Mouse (Mus musculus) forebrain, embryonic 11.5 days (tissue): ENCODE measurements around the gene Klra6. TPM values are rescaled to one million over a fixed set of nuclear protein-coding genes. Genes with fewer than 3 reads are reported as not detected.
"Not testable (repeated sequence)": the region's sequence is repeated elsewhere in the genome, so short reads cannot be mapped to it uniquely, and the experiment has no call there.

ENCODE experiments used
- ATAC-seq: fragments of 200-750 bp; cut with Nextera tagmentation; replicated peaks from 2 replicates; pipeline ENCODE4 v1.8.0; 2017; ENCODE audit warnings: moderate TSS enrichment; ENCODE audit not compliant: low FRiP score
- DNase-seq: peaks from one replicate; pipeline ENCODE4 v3.0.0-alpha.2; 2017; ENCODE audit warnings: low spot score
- H3K27ac ChIP-seq: fragments of 300-500 bp; sonication (generic); 2 replicates; pipeline ENCODE4 v1.5.1; 2014; ENCODE audit warnings: low read depth, low read length
- H3K27me3 ChIP-seq: fragments of 300-500 bp; sonication (generic); 2 replicates; pipeline ENCODE4 v1.6.1; 2014; ENCODE audit warnings: mild to moderate bottlenecking, low read length, mixed read lengths; ENCODE audit not compliant: control insufficient read depth, insufficient read depth
- H3K36me3 ChIP-seq: fragments of 300-500 bp; sonication (generic); 2 replicates; pipeline ENCODE4 v1.6.1; 2014; ENCODE audit warnings: mild to moderate bottlenecking, low read length, moderate library complexity, mixed read lengths; ENCODE audit not compliant: control insufficient read depth, insufficient read depth
- H3K4me1 ChIP-seq: fragments of 300-500 bp; sonication (generic); replicated peaks from 2 replicates; pipeline ENCODE4 v1.6.1; 2014; ENCODE audit warnings: low read length, mixed read lengths; ENCODE audit not compliant: control insufficient read depth, insufficient read depth
- H3K4me2 ChIP-seq: fragments of 300-500 bp; sonication (generic); 2 replicates; pipeline ENCODE4 v1.6.1; 2014; ENCODE audit warnings: low read depth, mild to moderate bottlenecking, low read length, moderate library complexity, mixed read lengths; ENCODE audit not compliant: severe bottlenecking
- H3K4me3 ChIP-seq: fragments of 300-500 bp; sonication (generic); 2 replicates; pipeline ENCODE4 v1.5.1; 2014; ENCODE audit warnings: low read depth, low read length
- H3K9ac ChIP-seq: fragments of 300-500 bp; sonication (generic); 2 replicates; pipeline ENCODE4 v1.6.1; 2014; ENCODE audit warnings: low read length
- H3K9me3 ChIP-seq: fragments of 300-500 bp; sonication (generic); 2 replicates; pipeline ENCODE4 v1.6.1; 2016; ENCODE audit warnings: low read length, mixed read lengths; ENCODE audit not compliant: control insufficient read depth
- WGBS: fragments of 180-500 bp; shearing (Covaris S2); extraction: QIAGEN DNeasy Blood & Tissue Kit; methylation state at CpG from one replicate; pipeline ENCODE4 v1.1.7; 2014; 5-methylcytosine and 5-hydroxymethylcytosine counted together
- polyA plus RNA-seq: library from polyadenylated mRNA; unstranded; fragments of >200 nt; fragmentation: Nextera tagmentation; extraction: Ambion mirVana; gene quantifications from 2 replicates; pipeline ENCODE4 v1.2.1, GENCODE M21; 2014

Gene Klra6
- polyA plus RNA-seq = not detected in 2 replicates

DNA sequence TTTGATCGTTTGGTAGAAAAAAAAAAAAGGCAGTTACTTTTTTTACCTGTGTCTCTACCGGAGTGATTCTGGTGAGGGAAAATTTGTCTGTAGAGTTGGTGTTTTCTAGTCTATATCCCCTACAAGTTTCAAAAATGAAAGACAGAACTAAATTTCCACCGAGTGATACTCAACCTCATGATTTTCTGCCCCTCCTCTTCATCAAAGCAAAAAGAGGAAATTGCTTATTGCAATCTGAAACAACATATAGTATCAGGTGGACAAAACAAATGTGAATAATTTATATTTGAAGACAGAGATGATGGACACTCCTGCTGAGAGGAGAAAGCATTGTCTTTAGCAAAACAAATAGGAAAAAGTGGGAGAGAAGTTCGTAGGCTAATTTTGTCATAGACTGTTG, at the start of gene Klra6:
Gene Klra6, minus strand, starts transcription at position 101 of the 400 bp plus-strand sequence.
- Histone ChIP-seq H3K36me3 (no peaks in the 10 kb centered on the region), H3K4me3 (no peak within 1 kb of the TSS), H3K9me3 (no peaks in the 10 kb centered on the region), H3K4me2 (no peak within 1 kb of the TSS), H3K27me3 (no peaks in the 10 kb centered on the region), H3K4me1 (no peaks in the 10 kb centered on the region), H3K27ac (no peak within 1 kb of the TSS), H3K9ac (no peak within 1 kb of the TSS)
- WGBS = 77% methylated on average over 4 of the region's 4 CpGs
- DNase-seq (no peak), ATAC-seq (no peak)

DNA sequence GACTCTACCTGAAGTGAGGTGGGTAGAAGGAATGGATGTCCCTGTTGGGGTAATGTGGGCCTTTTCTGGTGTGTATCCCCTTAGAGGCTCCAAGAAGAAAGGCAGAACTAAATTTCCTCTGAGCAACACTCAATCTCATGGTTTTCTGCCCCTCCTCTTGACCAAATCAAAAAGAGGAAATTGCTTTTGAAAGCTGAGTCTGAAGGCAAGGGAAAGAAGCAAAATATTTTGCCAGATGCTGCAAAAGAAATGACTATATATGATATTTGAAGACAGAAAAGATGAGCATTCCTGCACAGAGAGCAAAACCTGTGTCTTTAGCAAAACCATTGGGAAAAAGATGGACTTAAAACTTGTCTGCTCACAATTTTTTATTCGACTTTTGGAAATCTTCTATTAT, 40.4 kb upstream of the Klra6 start, which contains the start of gene Klra4:
Gene Klra4, minus strand, starts transcription at position 101 of the 400 bp plus-strand sequence.
- not testable (repeated sequence) for DNase-seq, H3K4me1 ChIP-seq, H3K4me2 ChIP-seq, H3K36me3 ChIP-seq, H3K27me3 ChIP-seq, H3K27ac ChIP-seq, ATAC-seq, H3K9ac ChIP-seq, H3K4me3 ChIP-seq, H3K9me3 ChIP-seq
- WGBS = 69% methylated on average over 1 of the region's 1 CpGs

DNA sequence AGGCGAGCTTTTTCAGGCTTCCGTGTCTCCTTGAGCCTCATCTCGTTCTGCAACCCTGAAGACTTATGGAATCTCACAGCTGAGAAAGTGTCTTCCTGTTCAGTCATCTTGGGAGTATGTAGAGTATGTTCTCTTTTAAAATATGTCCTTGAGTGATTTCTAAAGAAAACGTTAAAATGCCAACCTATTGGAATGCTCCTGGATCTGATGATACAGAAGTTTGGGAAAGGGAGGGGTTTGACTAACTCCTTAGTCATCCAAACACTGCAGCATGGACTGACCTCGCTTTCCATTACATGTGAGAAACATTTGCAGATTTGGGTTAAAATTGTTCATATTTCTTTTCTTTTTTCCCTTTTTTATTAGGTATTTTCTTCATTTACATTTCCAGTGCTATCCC, 38.4 kb upstream of the Klra6 start:
- no peak overlapping the region for H3K9ac ChIP-seq
- no peaks in the 10 kb centered on the region for H3K27me3 ChIP-seq
- ATAC-seq (no peak), DNase-seq (no peak)
- no peaks in the 10 kb centered on the region for H3K9me3 ChIP-seq
- H3K4me3 ChIP-seq = no peak overlapping the region
- WGBS = 83% methylated on average over 5 of the region's 5 CpGs
- no peak overlapping the region for H3K27ac ChIP-seq
- H3K4me2 ChIP-seq = no peak overlapping the region
- H3K4me1 ChIP-seq = no peaks in the 10 kb centered on the region
- no peaks in the 10 kb centered on the region for H3K36me3 ChIP-seq

DNA sequence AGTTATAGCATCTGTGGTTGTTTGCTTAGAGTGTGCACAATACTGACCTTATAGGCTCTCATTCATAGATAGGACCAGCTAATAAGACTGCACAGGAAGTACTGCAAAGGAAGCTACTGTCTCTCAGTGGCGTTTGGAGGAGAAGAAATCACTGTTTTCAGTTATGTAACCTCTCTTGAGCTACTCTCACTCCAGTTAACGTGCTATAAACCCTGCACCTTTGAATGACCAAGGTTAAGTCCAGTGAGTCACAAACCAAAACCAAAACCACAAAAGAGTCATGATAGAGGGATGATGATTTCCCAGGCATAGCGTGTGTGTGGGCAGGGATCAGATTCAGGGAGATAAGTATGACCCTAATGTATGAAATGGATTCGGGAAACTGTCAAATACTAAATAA, 8.4 kb upstream of the Klra6 start:
- not testable (repeated sequence) for DNase-seq, H3K4me2 ChIP-seq, H3K4me3 ChIP-seq, H3K9ac ChIP-seq, H3K36me3 ChIP-seq, H3K4me1 ChIP-seq, ATAC-seq, H3K27me3 ChIP-seq, H3K27ac ChIP-seq, H3K9me3 ChIP-seq
- 60% methylated on average over 4 of the region's 4 CpGs for WGBS

DNA sequence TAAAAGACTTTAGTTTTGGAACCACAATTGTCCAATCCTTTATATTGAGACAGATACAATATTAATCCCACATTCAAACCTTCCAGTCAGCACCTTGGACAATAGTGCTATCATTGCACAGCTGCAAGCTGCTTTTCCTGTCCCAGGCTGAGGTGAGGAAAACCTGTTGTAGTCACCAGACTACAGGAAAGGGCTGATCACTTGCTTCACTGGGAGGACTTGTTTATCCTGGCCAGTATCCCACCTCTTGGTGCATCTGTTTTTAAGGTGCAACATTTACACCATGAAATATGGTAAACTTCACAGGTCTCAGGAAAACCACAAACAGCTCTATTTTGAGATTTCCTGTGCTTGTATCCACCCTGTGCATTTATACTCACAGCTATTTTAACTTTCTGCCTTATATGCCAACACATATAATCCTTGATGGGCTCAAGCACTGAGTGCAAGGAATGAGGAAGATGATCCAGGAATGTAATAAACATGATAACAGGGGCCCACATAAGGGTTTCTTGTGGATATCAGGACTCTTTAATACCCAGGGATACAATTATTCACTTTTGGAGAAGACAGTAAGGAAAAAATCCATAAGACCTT, 4.8 kb upstream of the Klra6 start:
- not testable (repeated sequence) for DNase-seq, H3K27ac ChIP-seq, H3K4me1 ChIP-seq, H3K9ac ChIP-seq, H3K4me2 ChIP-seq, H3K27me3 ChIP-seq, H3K36me3 ChIP-seq, H3K9me3 ChIP-seq, ATAC-seq, H3K4me3 ChIP-seq

Other genes starting within 250 kb of the Klra6 start
- not detected in 2 replicates for gene Gm156, start 242.7 kb downstream of the Klra6 start, polyA plus RNA-seq
- gene Gm17631, start 164.3 kb downstream of the Klra6 start, polyA plus RNA-seq = not detected in 2 replicates
- not detected in 2 replicates for gene Klra17, start 150.3 kb downstream of the Klra6 start, polyA plus RNA-seq
- not detected in 2 replicates for gene Klra5, start 109.3 kb downstream of the Klra6 start, polyA plus RNA-seq
- gene Klra4, start 40.3 kb upstream of the Klra6 start, polyA plus RNA-seq = not detected in 2 replicates
- not detected in 2 replicates for gene Klra8, start 102.9 kb upstream of the Klra6 start, polyA plus RNA-seq
- gene Klra9, start 166.2 kb upstream of the Klra6 start, polyA plus RNA-seq = not detected in 2 replicates
- gene Klra7, start 206.4 kb upstream of the Klra6 start, polyA plus RNA-seq = not detected in 2 replicates